Mouse (Mus musculus): ENCODE measurements around the gene Sars. TPM values are rescaled to one million over a fixed set of nuclear protein-coding genes. Genes with fewer than 3 reads are reported as not detected.

Gene Sars
- total RNA-seq, 1 experiment, result 204 TPM

DNA sequence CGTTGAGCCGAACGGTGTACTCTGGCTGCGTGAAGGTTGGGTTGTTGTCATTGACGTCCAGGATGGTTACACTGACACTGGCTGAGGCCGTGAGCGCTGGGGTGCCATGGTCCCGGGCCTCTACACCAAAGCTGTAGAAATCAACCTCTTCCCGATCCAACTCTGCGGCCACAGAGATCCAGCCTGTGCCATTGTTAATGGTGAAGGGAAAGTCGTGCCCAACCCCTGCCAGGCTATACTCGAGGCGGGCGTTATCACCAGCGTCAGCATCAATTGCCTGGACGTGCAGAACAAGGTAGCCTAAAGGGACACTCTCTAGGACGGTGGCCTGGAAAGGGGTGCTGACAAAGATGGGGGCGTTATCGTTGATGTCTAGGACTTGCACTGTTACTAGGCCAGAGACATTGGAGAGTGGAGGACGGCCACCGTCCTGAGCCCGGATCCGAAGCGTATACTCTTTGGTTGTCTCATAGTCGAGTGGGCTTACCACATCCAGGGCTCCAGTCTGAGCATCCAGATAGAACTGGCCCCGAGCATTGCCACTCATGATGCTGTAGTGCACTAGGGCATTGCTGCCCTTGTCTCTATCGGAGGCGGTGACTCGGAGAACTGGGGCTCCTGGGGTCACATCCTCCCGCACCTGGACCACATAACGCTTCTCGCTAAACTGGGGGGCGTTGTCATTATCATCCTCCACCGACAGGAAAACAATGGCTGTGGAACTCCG, 31.2 kb downstream of the Sars start:
- Histone ChIP-seq H3K9ac (ENCODE audit: insufficient read depth, low read depth, low read length, poor library complexity, severe bottlenecking) (no peak overlapping the region), H3K9me3 (ENCODE audit: control insufficient read depth, insufficient read depth, low read depth, low read length) (no peaks in the 10 kb centered on the region), H3K27ac (ENCODE audit: insufficient read depth, low read depth, low read length, poor library complexity, severe bottlenecking) (no peak overlapping the region), H3K36me3 (ENCODE audit: control insufficient read depth, insufficient read depth, low read length, poor library complexity, severe bottlenecking) (peaks cover 4% of the 10 kb centered on the region; the same call in 1 of the 2 replicates), H3K4me3 (ENCODE audit: insufficient read depth in 1 of 2, low read depth in 1 of 2, low read length in 2 of 2, poor library complexity in 1 of 2, severe bottlenecking in 1 of 2) (no peak overlapping the region), H3K4me1 (ENCODE audit: control insufficient read depth in 2 of 2, insufficient read depth in 2 of 2, low read length in 2 of 2, poor library complexity in 1 of 2) (peaks cover 0 to 8% of the 10 kb centered on the region in 2 experiments; a peak in 1 of 4 replicates)
- no peak for DNase-seq (ENCODE audit: low read depth, low spot score)
- TF ChIP-seq CHD2 (IDR thresholded peaks at IDR 0.05; ENCODE audit: low read depth, low read length) (no peak), HCFC1 (IDR thresholded peaks at IDR 0.05; ENCODE audit: borderline replicate concordance, insufficient read depth, low read length) (no peak), ZNF384 (IDR thresholded peaks at IDR 0.05; ENCODE audit: low read depth, low read length) (no peak), ZC3H11A (IDR thresholded peaks at IDR 0.05; ENCODE audit: borderline replicate concordance, low read depth, low read length) (no peak), MAFK (IDR thresholded peaks at IDR 0.05; ENCODE audit: insufficient read depth, low read depth, low read length) (no peak)
- in situ Hi-C loops (cut with MboI; ENCODE audit: low sequenced_read_pairs in 2 of 2, unreplicated experiment in 2 of 2), result no loop called here

DNA sequence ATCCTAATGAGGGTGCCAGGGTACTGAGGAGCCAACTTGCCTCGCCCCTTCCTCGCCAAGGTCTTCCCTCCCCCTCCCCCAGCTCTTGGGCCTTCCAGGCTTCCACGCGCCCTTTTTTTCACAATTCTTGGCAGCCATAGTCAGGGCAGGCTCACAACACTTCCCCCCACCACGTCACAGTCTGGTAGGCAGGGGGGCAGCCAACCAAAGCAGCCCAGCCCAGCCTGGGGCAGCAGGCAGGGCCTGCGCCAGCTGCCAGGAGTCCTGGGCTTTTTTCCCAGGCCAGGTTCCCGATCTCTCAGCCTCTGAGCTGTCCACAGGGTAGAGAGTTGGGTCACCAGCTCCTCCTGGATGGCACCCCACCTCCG, 33.3 kb downstream of the Sars start:
- Histone ChIP-seq H3K27ac (ENCODE audit: insufficient read depth, low read depth, low read length, poor library complexity, severe bottlenecking) (no peak overlapping the region), H3K36me3 (ENCODE audit: control insufficient read depth, insufficient read depth, low read length, poor library complexity, severe bottlenecking) (peaks cover 4% of the 10 kb centered on the region; the same call in 1 of the 2 replicates), H3K9me3 (ENCODE audit: control insufficient read depth, insufficient read depth, low read depth, low read length) (no peaks in the 10 kb centered on the region), H3K9ac (ENCODE audit: insufficient read depth, low read depth, low read length, poor library complexity, severe bottlenecking) (no peak overlapping the region), H3K4me3 (ENCODE audit: insufficient read depth in 1 of 2, low read depth in 1 of 2, low read length in 2 of 2, poor library complexity in 1 of 2, severe bottlenecking in 1 of 2) (no peak overlapping the region), H3K4me1 (ENCODE audit: control insufficient read depth in 2 of 2, insufficient read depth in 2 of 2, low read length in 2 of 2, poor library complexity in 1 of 2) (peaks cover 0 to 10% of the 10 kb centered on the region in 2 experiments; a peak in 1 of 4 replicates)
- DNase-seq (ENCODE audit: low read depth, low spot score), result no peak
- in situ Hi-C loops (cut with MboI; ENCODE audit: low sequenced_read_pairs in 2 of 2, unreplicated experiment in 2 of 2), result no loop called here
- TF ChIP-seq CHD2 (IDR thresholded peaks at IDR 0.05; ENCODE audit: low read depth, low read length) (no peak), HCFC1 (IDR thresholded peaks at IDR 0.05; ENCODE audit: borderline replicate concordance, insufficient read depth, low read length) (no peak), ZC3H11A (IDR thresholded peaks at IDR 0.05; ENCODE audit: borderline replicate concordance, low read depth, low read length) (no peak), MAFK (IDR thresholded peaks at IDR 0.05; ENCODE audit: insufficient read depth, low read depth, low read length) (no peak), ZNF384 (IDR thresholded peaks at IDR 0.05; ENCODE audit: low read depth, low read length) (no peak)

DNA sequence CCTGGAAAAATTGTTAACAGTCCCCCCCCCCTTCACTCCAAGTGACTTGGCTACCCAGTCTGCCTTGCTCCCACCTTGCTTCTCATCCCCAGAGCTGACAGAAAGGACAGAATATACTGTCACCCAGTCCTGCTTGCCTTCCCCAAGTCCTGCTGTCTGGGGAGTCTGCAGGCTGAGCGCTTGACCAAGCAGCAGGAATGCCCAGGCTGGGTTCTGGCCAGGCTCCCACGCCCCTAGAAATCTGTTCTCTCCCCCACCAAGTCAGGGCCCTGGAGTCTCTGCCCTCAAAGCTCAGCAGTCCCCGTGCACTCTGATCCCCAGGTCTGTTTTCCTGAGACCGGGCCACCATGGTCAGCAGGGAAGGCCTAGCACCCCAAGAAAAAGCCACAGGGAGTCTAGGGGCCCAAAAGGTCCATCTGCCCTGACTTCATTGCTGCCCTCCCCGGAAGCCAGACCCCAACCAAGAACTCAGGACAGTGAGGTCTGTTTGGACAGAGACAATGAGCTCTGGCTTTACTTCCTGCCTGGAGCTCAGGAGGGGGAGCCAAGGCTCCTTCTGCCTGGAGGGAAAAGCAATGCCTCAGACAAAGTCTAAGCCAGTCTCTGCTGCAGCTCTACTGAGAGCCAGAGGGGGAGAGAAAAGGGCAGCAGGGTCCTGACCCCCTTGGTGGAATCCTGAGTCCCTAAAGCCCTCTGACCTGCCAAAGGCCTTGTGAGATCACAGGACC, 33.8 kb downstream of the Sars start:
- peaks cover 4% of the 10 kb centered on the region; the same call in 1 of the 2 replicates for H3K36me3 ChIP-seq (ENCODE audit: control insufficient read depth, insufficient read depth, low read length, poor library complexity, severe bottlenecking)
- no peak overlapping the region for H3K4me3 ChIP-seq (ENCODE audit: insufficient read depth in 1 of 2, low read depth in 1 of 2, low read length in 2 of 2, poor library complexity in 1 of 2, severe bottlenecking in 1 of 2)
- no peak overlapping the region for H3K27ac ChIP-seq (ENCODE audit: insufficient read depth, low read depth, low read length, poor library complexity, severe bottlenecking)
- no peak overlapping the region for H3K9ac ChIP-seq (ENCODE audit: insufficient read depth, low read depth, low read length, poor library complexity, severe bottlenecking)
- no peak for DNase-seq (ENCODE audit: low read depth, low spot score)
- peaks cover 0 to 14% of the 10 kb centered on the region in 2 experiments; a peak in 2 of 4 replicates for H3K4me1 ChIP-seq (ENCODE audit: control insufficient read depth in 2 of 2, insufficient read depth in 2 of 2, low read length in 2 of 2, poor library complexity in 1 of 2)
- in situ Hi-C loops (cut with MboI; ENCODE audit: low sequenced_read_pairs in 2 of 2, unreplicated experiment in 2 of 2), result no loop called here
- TF ChIP-seq CHD2 (IDR thresholded peaks at IDR 0.05; ENCODE audit: low read depth, low read length), result no peak
- no peak for TF ChIP-seq ZNF384 (IDR thresholded peaks at IDR 0.05; ENCODE audit: low read depth, low read length)
- no peak for TF ChIP-seq MAFK (IDR thresholded peaks at IDR 0.05; ENCODE audit: insufficient read depth, low read depth, low read length)
- TF ChIP-seq HCFC1 (IDR thresholded peaks at IDR 0.05; ENCODE audit: borderline replicate concordance, insufficient read depth, low read length), result no peak
- TF ChIP-seq ZC3H11A (IDR thresholded peaks at IDR 0.05; ENCODE audit: borderline replicate concordance, low read depth, low read length), result no peak
- no peaks in the 10 kb centered on the region for H3K9me3 ChIP-seq (ENCODE audit: control insufficient read depth, insufficient read depth, low read depth, low read length)

DNA sequence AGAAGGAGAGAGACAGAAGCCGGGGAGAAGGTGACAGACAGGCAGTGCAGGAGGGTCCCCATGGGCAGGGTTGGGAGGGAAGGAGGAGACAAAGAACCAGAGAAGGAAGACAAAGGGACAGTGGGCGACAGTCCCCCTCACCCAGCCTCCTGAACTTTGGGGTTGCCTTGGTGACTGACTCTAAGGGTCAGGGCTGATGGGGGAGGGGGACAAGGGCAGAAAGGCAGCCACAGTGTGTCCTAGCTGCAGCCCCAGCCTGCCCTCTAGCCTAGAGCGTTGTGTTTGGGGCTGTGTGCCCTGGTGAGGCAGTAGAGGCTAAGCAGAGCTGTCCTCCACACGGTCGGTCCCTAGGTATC, 34.7 kb downstream of the Sars start:
- Histone ChIP-seq H3K36me3 (ENCODE audit: control insufficient read depth, insufficient read depth, low read length, poor library complexity, severe bottlenecking) (peaks cover 4% of the 10 kb centered on the region; the same call in 1 of the 2 replicates), H3K9me3 (ENCODE audit: control insufficient read depth, insufficient read depth, low read depth, low read length) (no peaks in the 10 kb centered on the region), H3K4me1 (ENCODE audit: control insufficient read depth in 2 of 2, insufficient read depth in 2 of 2, low read length in 2 of 2, poor library complexity in 1 of 2) (peaks cover 0 to 20% of the 10 kb centered on the region in 2 experiments; a peak in 2 of 4 replicates), H3K27ac (ENCODE audit: insufficient read depth, low read depth, low read length, poor library complexity, severe bottlenecking) (no peak overlapping the region), H3K9ac (ENCODE audit: insufficient read depth, low read depth, low read length, poor library complexity, severe bottlenecking) (no peak overlapping the region), H3K4me3 (ENCODE audit: insufficient read depth in 1 of 2, low read depth in 1 of 2, low read length in 2 of 2, poor library complexity in 1 of 2, severe bottlenecking in 1 of 2) (no peak overlapping the region)
- in situ Hi-C loops (cut with MboI; ENCODE audit: low sequenced_read_pairs in 2 of 2, unreplicated experiment in 2 of 2), result no loop called here
- no peak for DNase-seq (ENCODE audit: low read depth, low spot score)
- TF ChIP-seq ZNF384 (IDR thresholded peaks at IDR 0.05; ENCODE audit: low read depth, low read length) (no peak), CHD2 (IDR thresholded peaks at IDR 0.05; ENCODE audit: low read depth, low read length) (no peak)

Measured in ES-E14 (cell line).